Mouse (Mus musculus) heart, embryonic 15.5 days (tissue): ENCODE measurements around the gene Cavin4. TPM values are rescaled to one million over a fixed set of nuclear protein-coding genes. Genes with fewer than 3 reads are reported as not detected.

Source experiments
- polyA plus RNA-seq: library from polyadenylated mRNA; unstranded; fragments of >200 nt; fragmentation: Nextera tagmentation; extraction: Ambion mirVana; gene quantifications from 2 replicates; pipeline ENCODE4 v1.2.1, GENCODE M21; 2015

Cavin4 gene
- polyA plus RNA-seq, 1 experiment from 2014 or later = 17.3 TPM

Other genes with a start within 250 kb of the Cavin4 start
- gene Tex10, start 190.1 kb upstream of the Cavin4 start, polyA plus RNA-seq = 24.7 and 30.2 TPM in 2 replicates
- 23.8 and 26.8 TPM in 2 replicates for gene Msantd3, start 123.6 kb upstream of the Cavin4 start, polyA plus RNA-seq
- gene Tmeff1, start 78.3 kb upstream of the Cavin4 start, polyA plus RNA-seq = 24.2 and 32.1 TPM in 2 replicates